Comparison of ENCODE assay signal across 8 mouse cellular contexts in the genomic region with DNA sequence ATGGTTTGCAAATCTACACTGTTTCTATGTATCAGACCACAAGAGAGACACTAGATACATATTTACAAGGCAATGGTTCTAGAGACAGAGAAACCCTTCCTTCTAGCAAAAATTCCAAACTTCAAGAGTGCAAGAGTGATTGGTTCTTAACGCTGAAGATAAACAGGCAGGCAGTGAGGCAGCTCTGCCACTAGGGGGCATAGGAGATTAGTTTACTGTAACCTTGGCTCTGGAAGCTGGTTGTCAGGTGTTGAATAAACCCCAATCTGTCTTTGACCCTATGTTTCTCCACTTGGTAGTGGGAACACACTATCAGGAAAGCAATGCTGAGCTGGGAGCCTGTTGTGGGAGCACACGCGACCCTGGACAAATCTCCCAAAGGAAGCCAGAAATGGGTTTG. TPM values are rescaled to one million over a fixed set of nuclear protein-coding genes. Genes with fewer than 3 reads are reported as not detected.
DNase-seq lines count a peak whose midpoint lies in the region; ATAC-seq and TF ChIP-seq lines count a peak whose summit lies in the region.

No protein-coding gene starts in this region.

- no peak for ATAC-seq in kidney, embryonic 16.5 days (ENCODE audit: low FRiP score, low TSS enrichment)

- TF ChIP-seq RAD21 in MEL (IDR thresholded peaks at IDR 0.05; ENCODE audit: low read depth, low read length): peak; percentile 91

- peaks cover 6% of the 10 kb centered on the region for H3K4me1 ChIP-seq in kidney, embryonic 16.5 days (ENCODE audit: insufficient read depth, low read length)
- H3K4me1 ChIP-seq in MEL (ENCODE audit: control insufficient read depth in 1 of 2, insufficient read depth in 2 of 2, low read length in 2 of 2): peaks cover 11 to 23% of the 10 kb centered on the region in 2 experiments
- peaks cover 5% of the 10 kb centered on the region for H3K4me1 ChIP-seq in cerebellum, adult 2 months (ENCODE audit: control insufficient read depth, insufficient read depth, low read length)

- no peak for TF ChIP-seq POLR2A in MEL (IDR thresholded peaks at IDR 0.05; ENCODE audit: control insufficient read depth in 1 of 2, insufficient read depth in 1 of 2, low read depth in 1 of 2, low read length in 2 of 2, poor library complexity in 1 of 2)
- TF ChIP-seq POLR2A in cerebellum, adult 2 months (IDR thresholded peaks at IDR 0.05; ENCODE audit: borderline replicate concordance, insufficient read depth, low read length): no peak

- H3K27me3 ChIP-seq in kidney, embryonic 16.5 days (ENCODE audit: insufficient read depth, low read length): no peaks in the 10 kb centered on the region
- H3K27me3 ChIP-seq in MEL (ENCODE audit: control insufficient read depth in 1 of 2, insufficient read depth in 2 of 2, low read length in 2 of 2): no peaks in the 10 kb centered on the region
- H3K27me3 ChIP-seq in cerebellum, adult 2 months (ENCODE audit: control insufficient read depth, insufficient read depth, low read length): no peaks in the 10 kb centered on the region

- TF ChIP-seq CTCF in MEL (IDR thresholded peaks at IDR 0.05 in 2 of 3, conservative IDR thresholded peaks at IDR 0.05 in 1 of 3; ENCODE audit: control insufficient read depth in 1 of 3, insufficient read depth in 1 of 3, low read depth in 2 of 3, low read length in 3 of 3, poor library complexity in 1 of 3, severe bottlenecking in 1 of 3): peak; percentile 79 to 97 (median 94)
- peak; percentile 85 for TF ChIP-seq CTCF in cerebellum, adult 2 months (IDR thresholded peaks at IDR 0.05; ENCODE audit: borderline replicate concordance, insufficient read depth, low read depth, low read length)
- peak; percentile 94 for TF ChIP-seq CTCF in left cerebral cortex, adult 2 months (IDR thresholded peaks at IDR 0.05)

- no peak overlapping the region for H3K9ac ChIP-seq in kidney, embryonic 16.5 days (replicated peaks; ENCODE audit: low read length)
- H3K9ac ChIP-seq in MEL (ENCODE audit: control insufficient read depth, low read depth, low read length, poor library complexity, severe bottlenecking): no peak overlapping the region

- no peaks in the 10 kb centered on the region for H3K36me3 ChIP-seq in kidney, embryonic 16.5 days (ENCODE audit: insufficient read depth, low read length)
- H3K36me3 ChIP-seq in MEL (ENCODE audit: control insufficient read depth in 1 of 2, insufficient read depth in 2 of 2, low read length in 2 of 2): peaks cover 0 to 20% of the 10 kb centered on the region in 2 experiments; a peak in 2 of 4 replicates

- H3K9me3 ChIP-seq in kidney, embryonic 16.5 days (ENCODE audit: low read length): no peaks in the 10 kb centered on the region
- H3K9me3 ChIP-seq in MEL (replicated peaks; ENCODE audit: insufficient read depth, low read length): no peaks in the 10 kb centered on the region

- peaks cover 15% of the 10 kb centered on the region for H3K79me2 ChIP-seq in MEL (ENCODE audit: control insufficient read depth, insufficient read depth, low read length, poor library complexity)

- H3K27ac ChIP-seq in kidney, embryonic 16.5 days (ENCODE audit: low read length): no peak overlapping the region
- no peak overlapping the region for H3K27ac ChIP-seq in MEL (ENCODE audit: control insufficient read depth, low read depth, low read length)
- no peak overlapping the region for H3K27ac ChIP-seq in cerebellum, adult 2 months (ENCODE audit: insufficient read depth, low read length)
- no peak overlapping the region for H3K27ac ChIP-seq in left cerebral cortex, adult 2 months

- intact Hi-C loops in left cerebral cortex, adult 2 months (cut with DNase I): loop anchor here (2.0 to 5.0 kb wide), 4 partner anchors 133 to 239 kb away; a partner anchor contains a TSS

- 5% methylated on average over 3 of the region's 3 CpGs for WGBS in kidney, embryonic 16.5 days
- 2% methylated on average over 3 of the region's 3 CpGs for WGBS in cerebellum, adult 2 months

- H3K4me3 ChIP-seq in kidney, embryonic 16.5 days (ENCODE audit: low read length): no peak overlapping the region
- H3K4me3 ChIP-seq in MEL (ENCODE audit: control insufficient read depth in 1 of 2, insufficient read depth in 1 of 2, low read depth in 2 of 2, low read length in 2 of 2): no peak overlapping the region
- no peak overlapping the region for H3K4me3 ChIP-seq in cerebellum, adult 2 months (replicated peaks; ENCODE audit: insufficient read depth, low read depth, low read length)
- H3K4me3 ChIP-seq in left cerebral cortex, adult 2 months: no peak overlapping the region

- TF ChIP-seq EP300 in MEL (IDR thresholded peaks at IDR 0.05; ENCODE audit: low read depth in 1 of 2, low read length in 2 of 2): no peak

- peak; percentile 52 for DNase-seq in kidney, adult 11 months
- peak; percentile 86 for DNase-seq in MEL (ENCODE audit: low read depth, low spot score)
- peak; percentile 75 to 79 for DNase-seq in cerebellum, adult 2 months
- peak; percentile 66 for DNase-seq in gastrocnemius, postnatal 10 days
- DNase-seq in left cerebral cortex, adult 2 months (ENCODE audit: extremely low spot score in 1 of 2, low spot score in 2 of 2): peak; percentile 54 to 64
- peak; percentile 59 to 72 for DNase-seq in natural killer cell, adult 2 months (ENCODE audit: low spot score in 2 of 2)
- DNase-seq in thymus, postnatal 0 days (ENCODE audit: low spot score): peak; percentile 81

- no peak overlapping the region for H3K4me2 ChIP-seq in kidney, embryonic 16.5 days (replicated peaks; ENCODE audit: low read depth, low read length)

TF ChIP-seq in MEL, 35 proteins besides CTCF, POLR2A, EP300 and RAD21 (continues in another document):
- TF ChIP-seq CHD1 (IDR thresholded peaks at IDR 0.05; ENCODE audit: low read depth, low read length) (no peak), POLR2AphosphoS2 (IDR thresholded peaks at IDR 0.05; ENCODE audit: low read length) (no peak), ZMIZ1 (IDR thresholded peaks at IDR 0.05; ENCODE audit: low read depth, low read length) (peak; percentile 34; the same call in 1 of the 2 replicates), ZC3H11A (IDR thresholded peaks at IDR 0.05; ENCODE audit: low read depth, low read length) (peak; percentile 81), NELFE (IDR thresholded peaks at IDR 0.05; ENCODE audit: low read depth, low read length) (no peak), SMC3 (IDR thresholded peaks at IDR 0.05; ENCODE audit: low read depth, low read length) (peak; percentile 89), MAFK (IDR thresholded peaks at IDR 0.05; ENCODE audit: borderline replicate concordance, low read depth, low read length) (no peak), SIN3A (IDR thresholded peaks at IDR 0.05; ENCODE audit: low read length) (peak; percentile 67), ETS1 (IDR thresholded peaks at IDR 0.05; ENCODE audit: low read depth, low read length) (0 out of 2 replicates have a peak, but pooled peaks have one; percentile 8)

RNA-seq across cellular contexts. Expression of a gene that starts 3.9 kb away (rescaled TPM):
- polyA plus RNA-seq in kidney, embryonic 16.5 days (2015; fragmentation: Nextera tagmentation; extraction: Ambion mirVana): 695 and 701 TPM in 2 replicates
- total RNA-seq in MEL (2012; rRNA removed): 58.4 and 59.3 TPM in 2 replicates
- polyA plus RNA-seq in MEL (2012; ENCODE audit: insufficient read depth in 1 of 2, insufficient read length in 2 of 2, low read depth in 1 of 2, low replicate concordance in 2 of 2, missing spikeins in 1 of 2): 100 to 1,000 TPM; 125 to 515 TPM
- polyA plus RNA-seq in cerebellum, adult 2 months (2012; rRNA removed): 2,309 TPM in 2 replicates
- total RNA-seq in gastrocnemius, postnatal 10 days (2021): 100 to 1,000 TPM; 180 to 191 TPM
- total RNA-seq in left cerebral cortex, adult 2 months (2021): 1,000 to 10,000 TPM; 1,211 to 1,240 TPM
- polyA plus RNA-seq in thymus, postnatal 0 days (2015; fragmentation: Nextera tagmentation; extraction: Ambion mirVana): 506 and 523 TPM in 2 replicates

RNA-seq across cellular contexts. Expression of a gene that starts 9.9 kb away (rescaled TPM):
- 42.1 and 45.6 TPM in 2 replicates for polyA plus RNA-seq in kidney, embryonic 16.5 days (2015; fragmentation: Nextera tagmentation; extraction: Ambion mirVana)
- total RNA-seq in MEL (2012; rRNA removed): 11.4 and 15.9 TPM in 2 replicates
- polyA plus RNA-seq in MEL (2012; ENCODE audit: insufficient read depth in 1 of 2, insufficient read length in 2 of 2, low read depth in 1 of 2, low replicate concordance in 2 of 2, missing spikeins in 1 of 2): 10 to 100 TPM in 1 of 2 experiments, not detected in 1; 36.1 TPM
- 37.0 and 40.1 TPM in 2 replicates for polyA plus RNA-seq in cerebellum, adult 2 months (2012; rRNA removed)
- total RNA-seq in gastrocnemius, postnatal 10 days (2021): 10 to 100 TPM; 12.0 to 16.6 TPM
- 10 to 100 TPM; 29.2 to 32.0 TPM for total RNA-seq in left cerebral cortex, adult 2 months (2021)
- polyA plus RNA-seq in thymus, postnatal 0 days (2015; fragmentation: Nextera tagmentation; extraction: Ambion mirVana): 27.3 and 29.8 TPM in 2 replicates

RNA-seq across cellular contexts. Expression of a gene that starts 22.7 kb away (rescaled TPM):
- polyA plus RNA-seq in kidney, embryonic 16.5 days (2015; fragmentation: Nextera tagmentation; extraction: Ambion mirVana): 34.9 and 37.6 TPM in 2 replicates
- total RNA-seq in MEL (2012; rRNA removed): 19.0 and 19.3 TPM in 2 replicates
- 10 to 100 TPM; 18.3 to 26.9 TPM for polyA plus RNA-seq in MEL (2012; ENCODE audit: insufficient read depth in 1 of 2, insufficient read length in 2 of 2, low read depth in 1 of 2, low replicate concordance in 2 of 2, missing spikeins in 1 of 2)
- polyA plus RNA-seq in cerebellum, adult 2 months (2012; rRNA removed): 39.9 and 41.5 TPM in 2 replicates
- 10 to 100 TPM; 44.2 to 47.0 TPM for total RNA-seq in gastrocnemius, postnatal 10 days (2021)
- total RNA-seq in left cerebral cortex, adult 2 months (2021): 100 to 1,000 TPM; 114 to 116 TPM
- 48.3 and 62.0 TPM in 2 replicates for polyA plus RNA-seq in thymus, postnatal 0 days (2015; fragmentation: Nextera tagmentation; extraction: Ambion mirVana)

RNA-seq across cellular contexts. Expression of a gene that starts 31.9 kb away (rescaled TPM):
- polyA plus RNA-seq in kidney, embryonic 16.5 days (2015; fragmentation: Nextera tagmentation; extraction: Ambion mirVana): 5.6 and 6.2 TPM in 2 replicates
- 21.8 and 24.3 TPM in 2 replicates for total RNA-seq in MEL (2012; rRNA removed)
- 10 to 100 TPM; 27.3 to 34.2 TPM for polyA plus RNA-seq in MEL (2012; ENCODE audit: insufficient read depth in 1 of 2, insufficient read length in 2 of 2, low read depth in 1 of 2, low replicate concordance in 2 of 2, missing spikeins in 1 of 2)
- 45.6 and 50.3 TPM in 2 replicates for polyA plus RNA-seq in cerebellum, adult 2 months (2012; rRNA removed)
- total RNA-seq in gastrocnemius, postnatal 10 days (2021): 1 to 10 TPM; 5.8 to 8.9 TPM
- total RNA-seq in left cerebral cortex, adult 2 months (2021): 10 to 100 TPM; 63.3 to 69.7 TPM
- 1.4 and 1.5 TPM in 2 replicates for polyA plus RNA-seq in thymus, postnatal 0 days (2015; fragmentation: Nextera tagmentation; extraction: Ambion mirVana)

RNA-seq across cellular contexts. Expression of a gene that starts 35.9 kb away (rescaled TPM):
- 4.3 and 4.8 TPM in 2 replicates for polyA plus RNA-seq in kidney, embryonic 16.5 days (2015; fragmentation: Nextera tagmentation; extraction: Ambion mirVana)
- total RNA-seq in MEL (2012; rRNA removed): 1.7 and 2.7 TPM in 2 replicates
- polyA plus RNA-seq in MEL (2012; ENCODE audit: insufficient read depth in 1 of 2, insufficient read length in 2 of 2, low read depth in 1 of 2, low replicate concordance in 2 of 2, missing spikeins in 1 of 2): 1 to 10 TPM in 1 of 2 experiments, not detected in 1; 2.5 TPM
- polyA plus RNA-seq in cerebellum, adult 2 months (2012; rRNA removed): 3.8 and 4.5 TPM in 2 replicates
- total RNA-seq in gastrocnemius, postnatal 10 days (2021): 1 to 10 TPM; 1.6 to 2.5 TPM
- 10 to 100 TPM; 10.5 to 11.5 TPM for total RNA-seq in left cerebral cortex, adult 2 months (2021)
- polyA plus RNA-seq in thymus, postnatal 0 days (2015; fragmentation: Nextera tagmentation; extraction: Ambion mirVana): 0.19 and 0.29 TPM in 2 replicates
